Mouse (Mus musculus) hematopoietic stem cell, adult 5-6 weeks (primary cell): Measurements from ENCODE around the gene Nxpe5. TPM values are rescaled to one million over a fixed set of nuclear protein-coding genes. Genes with fewer than 3 reads are reported as not detected.
"Not testable (repeated sequence)": the region's sequence is repeated elsewhere in the genome, so short reads cannot be mapped to it uniquely, and the experiment has no call there.

Source experiments
- ATAC-seq, 2 experiments: fragments of 125-278 bp in 1 of 2; replicated peaks in 1 of 2; 2 replicates each; pipeline ENCODE4 v1.8.0; 2016 to 2017; ENCODE audit warnings: inconsistent platforms in 2 of 2, mild to moderate bottlenecking in 2 of 2, moderate number of reproducible peaks in 2 of 2, low read depth in 1 of 2, moderate TSS enrichment in 1 of 2; ENCODE audit not compliant: low FRiP score in 2 of 2, poor library complexity in 2 of 2, severe bottlenecking in 2 of 2, insufficient read depth in 1 of 2, low TSS enrichment in 1 of 2
- total RNA-seq: library from RNA; stranded (forward); fragments of 172-1452, 232-1000 nt; gene quantifications from 2 replicates; pipeline ENCODE4 v1.2.3, GENCODE M21; 2017

Nxpe5 gene
- 6.4 and 8.7 TPM in 2 replicates for total RNA-seq

- ATAC-seq: no peak
Measured at GRCm38 (mm10) chr5:138225700-138226099, at the start of gene Nxpe5. TSS of gene Nxpe5 (plus strand) at chr5:138225898.

DNA sequence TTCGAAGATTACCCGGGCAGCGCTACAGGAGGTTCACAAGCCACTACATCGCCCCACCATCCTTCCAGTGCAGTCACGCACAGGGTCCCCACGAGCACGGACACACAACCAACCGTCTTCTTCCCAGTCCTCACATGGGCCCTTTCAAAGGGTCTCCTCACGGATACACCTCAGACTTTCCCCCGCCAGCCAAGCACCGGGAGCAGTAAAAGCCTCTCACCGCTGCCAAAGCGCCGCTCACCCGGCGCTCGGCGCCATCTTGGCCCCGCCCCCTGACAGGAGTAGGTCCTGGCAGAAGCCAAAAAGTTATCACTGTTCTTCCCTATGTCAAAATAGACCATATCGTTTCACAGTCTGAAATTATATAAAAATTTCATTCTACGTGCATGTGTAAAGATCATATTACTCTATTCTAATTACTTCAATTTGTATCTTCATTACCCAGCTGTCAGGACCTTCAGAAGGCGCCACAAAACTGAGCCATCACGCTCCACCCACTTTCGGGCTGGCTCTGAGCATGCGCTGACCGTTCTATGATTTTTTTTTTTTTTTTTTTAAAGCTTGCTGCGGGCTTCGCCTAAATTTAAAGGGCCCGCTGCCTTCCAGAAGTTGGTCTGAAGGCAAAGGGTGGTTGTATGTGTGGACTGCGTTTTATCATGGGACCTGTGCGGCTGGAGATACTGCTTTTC is 38.6 kb upstream of the Nxpe5 start, which contains the start of the genes Taf6 and Cnpy4:
TSS of gene Taf6 (minus strand) at position 502 of the 689 bp plus-strand sequence.
TSS of gene Cnpy4 (plus strand) at position 536 of the 689 bp plus-strand sequence.
- ATAC-seq: peak; percentile 81 to 83

DNA sequence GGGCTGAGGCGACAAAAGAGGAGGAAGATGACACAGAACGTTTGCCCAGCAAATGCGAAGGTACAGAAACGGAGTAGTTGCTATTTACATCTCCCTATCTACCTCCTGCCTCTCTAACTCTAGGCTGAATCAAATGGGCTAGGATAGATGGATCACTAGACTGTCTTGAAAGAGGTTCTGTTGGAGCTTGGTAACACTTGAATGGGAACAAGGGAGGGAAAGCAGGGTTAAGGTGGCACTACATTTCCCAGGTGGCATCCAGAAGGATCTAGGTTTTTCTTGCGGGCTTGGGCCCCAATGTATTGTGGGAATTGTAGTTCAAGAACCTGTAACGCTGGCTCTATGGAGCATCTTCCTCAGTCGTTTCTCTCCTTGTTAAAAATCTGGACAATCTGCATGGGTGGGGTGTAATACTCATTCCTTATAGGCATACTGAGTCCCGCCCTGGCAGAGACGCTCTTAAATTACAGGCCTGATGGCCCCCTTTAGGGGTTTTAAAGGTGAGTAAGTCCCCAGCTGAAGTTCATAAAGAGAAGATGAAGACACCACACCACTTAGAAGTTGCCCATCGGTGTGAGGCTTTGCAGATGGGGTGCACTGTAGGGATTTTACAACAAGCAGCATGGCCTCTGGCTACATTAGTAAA is 37.9 kb upstream of the Nxpe5 start:
- ATAC-seq: peak; percentile 71 to 80

- peak; percentile 74 to 78 for ATAC-seq
Measured at GRCm38 (mm10) chr5:138193771-138194727, 31.6 kb upstream of the Nxpe5 start, which contains the start of gene Mblac1. TSS of gene Mblac1 (plus strand) at chr5:138194314.

DNA sequence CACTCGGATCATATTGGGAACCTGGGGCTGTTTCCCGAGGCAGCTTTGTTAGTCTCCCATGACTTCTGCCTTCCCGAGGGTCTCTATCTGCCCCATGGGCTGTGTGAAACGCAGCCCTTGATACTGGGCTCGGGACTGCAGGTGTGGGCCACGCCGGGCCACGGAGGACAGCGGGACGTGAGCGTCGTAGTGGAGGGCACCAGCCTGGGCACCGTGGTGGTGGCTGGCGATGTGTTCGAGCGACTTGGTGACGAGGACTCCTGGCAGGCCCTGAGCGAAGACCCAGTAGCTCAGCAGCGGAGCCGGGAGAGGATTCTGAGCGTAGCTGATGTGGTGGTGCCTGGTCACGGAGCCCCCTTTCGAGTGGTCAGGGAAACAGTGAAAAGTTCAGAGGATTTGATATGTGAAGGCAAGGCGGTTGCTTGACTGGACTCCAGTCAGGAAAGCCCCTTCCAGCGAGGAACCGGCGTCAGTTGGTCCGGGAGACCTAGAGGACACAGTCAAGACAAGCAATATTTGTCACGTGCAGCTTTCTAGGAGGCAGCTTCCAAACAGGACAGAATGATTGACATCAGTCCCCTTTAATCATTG is 30.8 kb upstream of the Nxpe5 start:
- ATAC-seq: peak; percentile 4 to 14; a peak in 1 of 4 replicates

DNA sequence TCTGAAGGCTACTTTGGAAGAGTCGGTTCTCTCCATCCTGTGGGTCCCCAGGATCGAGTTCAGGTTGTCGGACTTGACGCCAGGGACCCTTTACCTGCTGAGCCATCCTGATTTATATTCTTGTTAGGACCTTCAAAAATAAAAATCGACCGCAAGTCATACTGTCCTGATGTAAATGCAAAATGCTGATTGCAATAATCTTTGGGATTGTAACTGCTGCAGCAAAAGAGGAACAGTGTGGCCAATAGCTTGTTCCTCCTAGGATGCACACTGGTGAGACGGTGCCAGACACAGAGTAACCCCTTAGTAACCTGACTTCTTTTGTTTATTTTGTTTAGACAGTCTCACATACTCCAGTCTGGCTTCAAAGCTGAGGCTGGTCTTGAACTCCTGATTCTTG is 30.2 kb upstream of the Nxpe5 start:
- ATAC-seq: 0 out of 4 replicates have a peak, but pooled peaks have one; percentile 8 to 26

DNA sequence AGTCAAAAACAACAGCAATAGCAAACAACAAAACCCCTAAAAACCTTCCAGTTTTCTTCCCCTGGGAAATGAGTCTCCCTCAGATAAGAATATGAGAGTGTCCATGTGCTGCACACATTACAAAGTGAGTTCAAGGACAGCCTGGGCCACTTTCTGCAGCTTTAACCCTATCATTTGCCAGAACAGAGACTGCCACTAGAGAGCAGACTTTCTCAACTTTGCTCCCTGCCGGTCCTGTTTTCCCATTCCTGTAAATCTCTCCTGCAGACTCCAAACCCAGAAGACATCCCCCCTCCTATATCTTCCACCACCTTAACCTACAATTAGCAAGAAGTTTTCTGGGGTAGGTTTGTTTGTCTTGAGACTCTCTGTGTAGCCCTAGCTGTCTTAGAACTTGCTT is 26.1 kb upstream of the Nxpe5 start:
- ATAC-seq: no peak

DNA sequence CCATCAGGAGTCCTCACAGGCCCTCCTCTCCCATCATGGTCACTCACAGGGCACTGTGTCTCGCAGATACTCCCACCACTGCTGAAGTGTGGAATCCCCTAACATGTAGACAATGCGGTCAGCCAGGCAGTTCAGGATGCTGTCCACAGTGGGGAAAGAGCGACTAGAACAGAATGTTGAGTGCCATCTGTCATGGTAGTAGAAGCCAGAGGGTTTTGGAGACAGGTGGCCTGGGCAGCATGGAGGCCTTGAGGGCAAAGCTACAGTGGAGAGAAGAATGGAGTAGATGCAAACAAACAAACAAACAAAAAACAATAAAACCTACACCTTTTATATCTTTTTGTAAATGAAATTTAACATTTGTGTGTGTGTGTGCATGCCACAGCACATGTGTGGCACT is 23.6 kb upstream of the Nxpe5 start:
- no peak for ATAC-seq

- ATAC-seq: no peak; a peak in 1 of 4 replicates
Measured at GRCm38 (mm10) chr5:138207253-138207652, 18.4 kb upstream of the Nxpe5 start.

GRCm38 (mm10) chr5:138207873-138208272 is 17.8 kb upstream of the Nxpe5 start:
- ATAC-seq: no peak

- ATAC-seq: not testable (repeated sequence)
Measured at GRCm38 (mm10) chr5:138216632-138217031, 9.1 kb upstream of the Nxpe5 start.

GRCm38 (mm10) chr5:138219864-138220263 is 5.8 kb upstream of the Nxpe5 start:
- ATAC-seq: no peak

GRCm38 (mm10) chr5:138222111-138222510 is 3.6 kb upstream of the Nxpe5 start:
- peak; percentile 44 to 71; a peak in 3 of 4 replicates for ATAC-seq

GRCm38 (mm10) chr5:138223287-138223686 is 2.4 kb upstream of the Nxpe5 start:
- ATAC-seq: no peak

DNA sequence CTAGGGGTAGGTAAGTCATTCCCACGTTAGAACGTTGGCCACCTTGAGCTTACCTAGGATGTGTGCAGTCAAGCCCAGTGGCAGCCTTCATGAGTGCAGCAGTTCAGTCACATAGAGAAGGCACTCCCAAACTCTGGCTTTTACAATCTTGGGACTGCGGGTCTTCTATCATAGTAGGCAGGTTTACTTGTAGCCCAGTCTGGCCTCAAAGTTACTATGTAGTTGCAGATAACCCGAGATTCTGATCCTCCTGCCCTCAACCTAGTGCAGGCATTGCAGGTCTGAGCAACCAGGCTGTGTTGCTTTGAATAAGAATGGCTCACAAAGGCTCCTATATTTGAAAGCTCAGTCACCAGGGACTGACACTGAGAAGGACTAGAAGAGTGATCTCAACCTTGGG is 793 bp downstream of the Nxpe5 start:
- no peak for ATAC-seq

- ATAC-seq: peak; percentile 88 to 93
Measured at GRCm38 (mm10) chr5:138227367-138227766, 1.7 kb downstream of the Nxpe5 start.

DNA sequence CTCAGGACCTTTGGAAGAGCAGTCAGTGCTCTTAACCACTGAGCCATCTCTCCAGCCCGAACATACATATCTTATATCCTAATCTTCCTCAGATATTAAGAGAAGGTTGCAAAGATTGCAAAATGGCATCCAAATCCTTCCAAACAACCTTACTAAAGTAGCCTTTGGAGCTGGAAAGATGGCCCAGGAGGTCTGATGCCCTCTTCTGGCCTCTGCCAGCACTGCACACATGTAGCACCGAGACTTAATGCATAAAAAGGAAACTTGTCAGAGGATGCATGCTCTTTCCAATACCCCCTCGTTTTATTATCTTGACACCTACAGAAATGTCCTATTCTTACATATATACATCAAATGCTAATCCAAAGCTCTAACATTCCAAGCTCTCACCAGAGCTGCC is 2.3 kb downstream of the Nxpe5 start:
- ATAC-seq: peak in 1 of 2 experiments; percentile 22; a peak in 1 of 4 replicates
